Mouse (Mus musculus) testis, adult 2 months (tissue): ENCODE data around the gene Tnf.

ENCODE experiments used
- CTCF ChIP-seq: fragments of 200-500 bp; IDR thresholded peaks from 2 replicates; pipeline ENCODE4 v1.5.1; 2012; ENCODE audit warnings: low read depth, mild to moderate bottlenecking, inconsistent platforms, low read length, moderate library complexity; ENCODE audit not compliant: control insufficient read depth, insufficient read depth, insufficient replicate concordance
- POLR2A ChIP-seq: fragments of 200-500 bp; IDR thresholded peaks from 2 replicates; pipeline ENCODE4 v1.6.1; 2012; ENCODE audit warnings: low read depth, mild to moderate bottlenecking, inconsistent platforms, low read length, moderate library complexity; ENCODE audit not compliant: control insufficient read depth

DNA sequence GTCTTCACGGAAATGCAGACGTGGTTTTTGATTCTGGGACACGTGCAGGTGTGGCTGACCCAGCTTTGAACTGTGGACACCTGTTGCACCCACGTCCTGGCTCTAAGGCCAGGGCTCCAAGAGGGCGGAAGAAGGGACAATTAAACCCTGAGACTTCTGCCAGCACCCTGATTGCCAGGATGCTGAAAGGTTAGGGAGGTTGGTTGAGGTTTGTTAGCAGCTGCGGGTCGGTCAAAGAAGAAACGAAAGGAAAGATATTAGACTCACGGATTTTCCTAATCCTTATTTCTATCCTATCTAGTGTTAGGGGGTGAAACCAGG lies 5.5 kb downstream of the Tnf start:
- TF ChIP-seq CTCF (no peak), POLR2A (no peak)
